Mouse (Mus musculus): ENCODE results near the gene Rin3.
"Not testable (repeated sequence)": the region's sequence is repeated elsewhere in the genome, so short reads cannot be mapped to it uniquely, and the experiment has no call there.

Gene Rin3

GRCm38 (mm10) chr12:102282763-102283482 lies at the start of gene Rin3:
Gene Rin3, plus strand, starts transcription at chr12:102283048.
- DNase-seq, result no peak

GRCm38 (mm10) chr12:102235551-102235950 lies 47.3 kb upstream of the Rin3 start:
- DNase-seq, result no peak

- DNase-seq, result no peak
These were observed 46.5 kb upstream of the Rin3 start for GRCm38 (mm10) chr12:102236317-102236716.

GRCm38 (mm10) chr12:102242076-102242722 lies 40.6 kb upstream of the Rin3 start:
- no peak for DNase-seq

- DNase-seq, result no peak
These were observed 38.9 kb upstream of the Rin3 start for GRCm38 (mm10) chr12:102243915-102244314.

GRCm38 (mm10) chr12:102246226-102246625 lies 36.6 kb upstream of the Rin3 start:
- no peak for DNase-seq

- peak; percentile 76 for DNase-seq
These were observed 34.7 kb upstream of the Rin3 start for GRCm38 (mm10) chr12:102248104-102248503.

GRCm38 (mm10) chr12:102250316-102250715 lies 32.5 kb upstream of the Rin3 start:
- no peak for DNase-seq

GRCm38 (mm10) chr12:102251070-102251469 lies 31.8 kb upstream of the Rin3 start:
- DNase-seq, result peak; percentile 58

GRCm38 (mm10) chr12:102251985-102252384 lies 30.9 kb upstream of the Rin3 start:
- DNase-seq, result peak; percentile 32

GRCm38 (mm10) chr12:102252525-102252924 lies 30.3 kb upstream of the Rin3 start:
- no peak for DNase-seq

- no peak for DNase-seq
These were observed 27.8 kb upstream of the Rin3 start for GRCm38 (mm10) chr12:102255012-102255411.

GRCm38 (mm10) chr12:102258522-102259112 lies 24.2 kb upstream of the Rin3 start:
- no peak for DNase-seq

- no peak for DNase-seq
These were observed 20.9 kb upstream of the Rin3 start for GRCm38 (mm10) chr12:102261933-102262396.

GRCm38 (mm10) chr12:102262809-102263208 lies 20.0 kb upstream of the Rin3 start:
- no peak for DNase-seq

- no peak for DNase-seq
These were observed 19.6 kb upstream of the Rin3 start for GRCm38 (mm10) chr12:102263249-102263648.

- DNase-seq, result no peak
These were observed 16.4 kb upstream of the Rin3 start for GRCm38 (mm10) chr12:102266433-102266832.

- DNase-seq, result no peak
These were observed 13.7 kb upstream of the Rin3 start for GRCm38 (mm10) chr12:102269144-102269543.

- no peak for DNase-seq
These were observed 12.0 kb upstream of the Rin3 start for GRCm38 (mm10) chr12:102270776-102271405.

GRCm38 (mm10) chr12:102271447-102271846 lies 11.4 kb upstream of the Rin3 start:
- no peak for DNase-seq

GRCm38 (mm10) chr12:102275833-102276443 lies 6.9 kb upstream of the Rin3 start:
- DNase-seq, result no peak

GRCm38 (mm10) chr12:102280290-102280689 lies 2.6 kb upstream of the Rin3 start:
- not testable (repeated sequence) for DNase-seq
